Mouse (Mus musculus) liver, embryonic 16.5 days (tissue): ENCODE data around the gene Ptprr. TPM values are rescaled to one million over a fixed set of nuclear protein-coding genes. Genes with fewer than 3 reads are reported as not detected.

ENCODE experiments used
- ATAC-seq: fragments of 200-750 bp; cut with Nextera tagmentation; 2 replicates; pipeline ENCODE4 v1.8.0; 2017; ENCODE audit warnings: low read depth, mild to moderate bottlenecking, moderate number of reproducible peaks, moderate library complexity
- H3K27ac ChIP-seq: fragments of 300-500 bp; sonication (generic); 2 replicates; pipeline ENCODE4 v1.5.1; 2014; ENCODE audit warnings: mild to moderate bottlenecking, low read length
- H3K27me3 ChIP-seq: fragments of 300-500 bp; sonication (generic); 2 replicates; pipeline ENCODE4 v1.6.1; 2014; ENCODE audit warnings: low read depth, low read length, mixed read lengths; ENCODE audit not compliant: control insufficient read depth, insufficient read depth
- H3K36me3 ChIP-seq: fragments of 300-500 bp; sonication (generic); 2 replicates; pipeline ENCODE4 v1.6.1; 2014; ENCODE audit warnings: mild to moderate bottlenecking; ENCODE audit not compliant: control insufficient read depth, insufficient read depth
- H3K4me1 ChIP-seq: fragments of 300-500 bp; sonication (generic); 2 replicates; pipeline ENCODE4 v1.6.1; 2014; ENCODE audit warnings: low read depth, low read length, mixed read lengths; ENCODE audit not compliant: control insufficient read depth
- H3K4me2 ChIP-seq: fragments of 300-500 bp; sonication (generic); 2 replicates; pipeline ENCODE4 v1.6.1; 2014; ENCODE audit warnings: low read depth, low read length, mixed read lengths
- H3K4me3 ChIP-seq: fragments of 300-500 bp; sonication (generic); 2 replicates; pipeline ENCODE4 v1.5.1; 2014; ENCODE audit warnings: low read depth, mild to moderate bottlenecking, low read length
- H3K9ac ChIP-seq: fragments of 300-500 bp; sonication (generic); 2 replicates; pipeline ENCODE4 v1.6.1; 2014; ENCODE audit warnings: low read depth, low read length
- H3K9me3 ChIP-seq: fragments of 300-500 bp; sonication (generic); replicated peaks from 2 replicates; pipeline ENCODE4 v1.6.1; 2016; ENCODE audit warnings: low read length; ENCODE audit not compliant: control insufficient read depth
- WGBS: fragments of 180-500 bp; shearing (Covaris S2); extraction: QIAGEN DNeasy Blood & Tissue Kit; methylation state at CpG from one replicate; pipeline ENCODE4 v1.1.7; 2014; ENCODE audit not compliant: insufficient replicate concordance; 5-methylcytosine and 5-hydroxymethylcytosine counted together
- polyA plus RNA-seq: library from polyadenylated mRNA; unstranded; fragments of >200 nt; fragmentation: Nextera tagmentation; extraction: Ambion mirVana; gene quantifications from 2 replicates; pipeline ENCODE4 v1.2.1, GENCODE M21; 2015

Ptprr gene
- polyA plus RNA-seq, 1 experiment from 2014 or later: 0.22 TPM

DNA sequence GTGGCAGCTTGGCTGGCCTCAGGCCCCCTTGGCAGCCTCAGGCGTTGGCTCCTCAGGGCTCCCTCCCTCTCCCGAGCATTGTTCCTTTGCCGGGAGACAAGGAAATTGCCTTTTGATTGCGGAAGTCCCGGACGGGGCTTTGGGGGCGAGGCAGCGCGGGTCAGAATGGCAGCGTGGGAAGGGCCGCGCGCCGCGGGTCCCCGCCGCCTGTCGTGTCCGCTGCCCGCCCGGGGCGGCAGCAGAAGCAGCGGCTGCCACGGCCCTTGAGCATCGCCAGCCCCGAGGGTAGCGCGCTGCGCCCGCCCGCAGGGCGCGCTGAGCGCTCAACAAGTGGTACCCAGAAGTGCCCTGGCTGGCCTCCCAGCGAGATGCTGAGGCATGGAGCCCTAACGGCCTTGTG, 283.2 kb downstream of the Ptprr start:
- no peak overlapping the region for H3K27ac ChIP-seq
- under 1% methylated on average over 36 of the region's 36 CpGs for WGBS
- no peaks in the 10 kb centered on the region for H3K4me1 ChIP-seq
- peak overlapping the region; percentile 31 for H3K4me2 ChIP-seq
- H3K36me3 ChIP-seq: no peaks in the 10 kb centered on the region
- no peak overlapping the region for H3K9ac ChIP-seq
- peak overlapping the region; percentile 7; the same call in 1 of the 2 replicates for H3K4me3 ChIP-seq
- H3K9me3 ChIP-seq: no peaks in the 10 kb centered on the region
- ATAC-seq: 0 out of 2 replicates have a peak, but pooled peaks have one; percentile 9
- peaks cover 9% of the 10 kb centered on the region for H3K27me3 ChIP-seq

GRCm38 (mm10) chr10:116304355-116304754, 286.3 kb downstream of the Ptprr start:
- 65% methylated on average over 4 of the region's 4 CpGs for WGBS
- Histone ChIP-seq H3K36me3 (no peaks in the 10 kb centered on the region), H3K4me1 (no peaks in the 10 kb centered on the region), H3K4me3 (no peak overlapping the region), H3K27ac (no peak overlapping the region), H3K27me3 (peaks cover 9% of the 10 kb centered on the region), H3K9ac (no peak overlapping the region), H3K9me3 (no peaks in the 10 kb centered on the region), H3K4me2 (no peak overlapping the region)
- ATAC-seq: no peak

DNA sequence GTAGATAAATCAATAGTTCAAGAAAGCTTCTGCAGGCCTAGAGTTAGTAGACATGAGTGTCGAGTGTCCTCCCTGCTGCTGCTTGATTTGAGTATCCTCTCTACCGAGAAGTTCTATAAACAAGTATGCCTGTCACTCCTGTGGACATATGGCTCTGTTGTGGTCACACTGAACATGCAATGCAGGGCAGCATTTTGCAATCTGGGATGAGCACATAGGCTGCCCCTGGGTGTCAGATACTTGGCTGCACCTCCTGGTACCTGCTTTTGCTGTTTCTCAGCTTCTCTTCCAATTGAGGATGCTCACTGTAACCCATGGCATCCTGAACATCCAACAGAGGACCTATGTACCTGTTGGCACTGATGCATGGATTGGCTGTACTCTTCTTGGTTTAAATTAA, 291.4 kb downstream of the Ptprr start:
- WGBS: 44% methylated on average over 2 of the region's 2 CpGs
- no peak for ATAC-seq
- H3K27me3 ChIP-seq: no peaks in the 10 kb centered on the region
- no peak overlapping the region for H3K4me2 ChIP-seq
- H3K36me3 ChIP-seq: no peaks in the 10 kb centered on the region
- H3K4me3 ChIP-seq: no peak overlapping the region
- H3K9ac ChIP-seq: no peak overlapping the region
- no peaks in the 10 kb centered on the region for H3K4me1 ChIP-seq
- H3K9me3 ChIP-seq: no peaks in the 10 kb centered on the region
- H3K27ac ChIP-seq: no peak overlapping the region

DNA sequence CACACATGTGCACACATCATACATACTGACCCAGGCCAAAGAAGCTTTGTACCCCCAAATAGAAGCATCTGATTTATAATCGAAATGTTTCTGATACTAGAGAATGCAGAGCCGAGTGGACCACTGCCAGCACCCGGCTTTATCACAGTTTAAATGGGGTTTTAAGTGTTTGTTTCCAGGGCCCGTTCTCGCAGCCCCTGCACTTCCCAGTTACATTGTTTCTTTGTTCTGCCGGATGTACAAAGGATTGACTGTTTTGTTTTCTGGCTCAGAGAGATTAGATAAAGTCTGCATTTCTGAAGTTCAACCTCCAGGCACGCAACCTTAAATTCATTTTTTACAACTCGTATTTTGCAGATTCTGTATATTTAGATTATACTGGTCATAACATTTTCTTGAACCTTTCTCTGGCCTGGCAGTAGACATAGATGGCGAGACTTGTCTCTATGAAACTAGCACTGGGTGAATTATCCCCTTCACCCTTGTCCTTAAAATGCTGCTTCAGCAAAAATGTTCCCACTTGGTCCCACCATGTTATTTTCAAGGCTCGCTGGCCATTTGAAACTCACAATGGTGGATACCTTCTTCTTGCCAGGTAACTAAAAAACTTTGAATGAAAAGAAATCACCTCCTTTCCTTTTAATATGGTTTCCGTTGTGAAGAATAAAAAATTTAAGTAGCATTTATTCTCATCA, 292.6 kb downstream of the Ptprr start:
- Histone ChIP-seq H3K36me3 (no peaks in the 10 kb centered on the region), H3K27me3 (no peaks in the 10 kb centered on the region), H3K9me3 (no peaks in the 10 kb centered on the region), H3K27ac (no peak overlapping the region), H3K4me1 (no peaks in the 10 kb centered on the region), H3K4me2 (no peak overlapping the region), H3K9ac (no peak overlapping the region), H3K4me3 (no peak overlapping the region)
- ATAC-seq: no peak
- 34% methylated on average over 11 of the region's 11 CpGs for WGBS

- 19% methylated on average over 12 of the region's 12 CpGs for WGBS
- no peak for ATAC-seq
Observed at GRCm38 (mm10) chr10:116319246-116319645, 301.2 kb downstream of the Ptprr start.

More at GRCm38 (mm10) chr10:116319246-116319645, 301.2 kb downstream of the Ptprr start:
- no peak overlapping the region for H3K9ac ChIP-seq
- no peaks in the 10 kb centered on the region for H3K4me1 ChIP-seq
- H3K4me2 ChIP-seq: no peak overlapping the region
- H3K27me3 ChIP-seq: no peaks in the 10 kb centered on the region
- H3K9me3 ChIP-seq: no peaks in the 10 kb centered on the region
- no peak overlapping the region for H3K4me3 ChIP-seq
- H3K27ac ChIP-seq: no peak overlapping the region
- no peaks in the 10 kb centered on the region for H3K36me3 ChIP-seq

Other genes with a start within 250 kb of the Ptprr start
- 56.6 and 59.5 TPM in 2 replicates for gene Tspan8, start 201.4 kb upstream of the Ptprr start, polyA plus RNA-seq
- not detected in 2 replicates for gene 4933416C03Rik, start 95.7 kb downstream of the Ptprr start, polyA plus RNA-seq